Mouse (Mus musculus): ENCODE data around the gene Rsrc1. TPM values are rescaled to one million over a fixed set of nuclear protein-coding genes. Genes with fewer than 3 reads are reported as not detected.

Rsrc1 gene
- polyA plus RNA-seq, 1 experiment = 36.8 TPM

DNA sequence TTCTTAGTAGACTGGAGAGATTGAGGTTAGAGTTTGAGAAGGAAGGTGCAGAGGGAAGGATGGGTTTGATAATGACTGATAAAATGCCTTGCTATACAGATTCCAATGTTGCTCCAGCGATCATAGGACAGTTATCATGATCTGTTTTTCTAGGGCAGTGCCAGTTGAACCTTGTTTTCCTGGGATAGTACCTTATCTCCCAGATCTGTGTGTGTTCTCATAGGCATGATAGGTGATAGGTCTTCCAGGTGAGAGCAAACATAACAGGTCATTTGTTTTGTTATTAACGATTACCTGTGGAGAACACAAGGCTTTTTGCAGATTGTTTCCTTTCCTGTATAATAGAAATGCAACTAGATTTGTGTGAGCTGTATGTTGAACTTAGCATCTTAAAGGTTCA is 94.3 kb downstream of the Rsrc1 start:
- TF ChIP-seq POLR2A (IDR thresholded peaks at IDR 0.05; ENCODE audit: borderline replicate concordance, low read depth, low read length) (no peak), CTCF (IDR thresholded peaks at IDR 0.05; ENCODE audit: low read depth, low read length) (no peak)
- H3K4me3 ChIP-seq (ENCODE audit: insufficient read depth, low read length) = no peak overlapping the region
- H3K4me1 ChIP-seq (ENCODE audit: control insufficient read depth, insufficient read depth, low read length) = no peaks in the 10 kb centered on the region
- no peak overlapping the region for H3K27ac ChIP-seq (ENCODE audit: insufficient read depth, low read depth, low read length)

GRCm38 (mm10) chr3:67084742-67085141 is 103.6 kb downstream of the Rsrc1 start:
- Histone ChIP-seq H3K4me3 (ENCODE audit: insufficient read depth, low read length) (no peak overlapping the region), H3K27ac (ENCODE audit: insufficient read depth, low read depth, low read length) (no peak overlapping the region), H3K4me1 (ENCODE audit: control insufficient read depth, insufficient read depth, low read length) (no peaks in the 10 kb centered on the region)
- TF ChIP-seq CTCF (IDR thresholded peaks at IDR 0.05; ENCODE audit: low read depth, low read length) (no peak), POLR2A (IDR thresholded peaks at IDR 0.05; ENCODE audit: borderline replicate concordance, low read depth, low read length) (no peak)

DNA sequence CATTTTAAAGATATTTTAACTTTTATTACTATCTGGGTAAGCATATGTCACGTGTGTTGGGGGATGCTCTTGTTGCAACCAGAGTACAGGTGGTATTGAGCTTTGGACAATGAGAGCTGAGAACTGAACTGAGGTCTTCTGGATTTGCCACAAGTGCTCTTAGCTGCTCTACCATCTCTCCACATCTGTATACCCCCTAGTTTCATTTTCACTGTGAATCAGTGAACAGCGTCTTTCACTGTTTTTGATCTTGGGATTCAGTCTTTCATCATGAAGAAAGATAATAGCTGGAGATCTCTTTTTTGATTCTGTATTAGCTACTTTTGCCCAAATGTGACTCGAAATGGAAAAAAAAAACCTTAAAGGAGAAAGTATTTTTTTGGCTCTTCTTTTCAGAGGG is 127.2 kb downstream of the Rsrc1 start:
- TF ChIP-seq POLR2A (IDR thresholded peaks at IDR 0.05; ENCODE audit: borderline replicate concordance, low read depth, low read length) (no peak), CTCF (IDR thresholded peaks at IDR 0.05; ENCODE audit: low read depth, low read length) (no peak)
- Histone ChIP-seq H3K4me3 (ENCODE audit: insufficient read depth, low read length) (no peak overlapping the region), H3K4me1 (ENCODE audit: control insufficient read depth, insufficient read depth, low read length) (no peaks in the 10 kb centered on the region), H3K27ac (ENCODE audit: insufficient read depth, low read depth, low read length) (no peak overlapping the region)

DNA sequence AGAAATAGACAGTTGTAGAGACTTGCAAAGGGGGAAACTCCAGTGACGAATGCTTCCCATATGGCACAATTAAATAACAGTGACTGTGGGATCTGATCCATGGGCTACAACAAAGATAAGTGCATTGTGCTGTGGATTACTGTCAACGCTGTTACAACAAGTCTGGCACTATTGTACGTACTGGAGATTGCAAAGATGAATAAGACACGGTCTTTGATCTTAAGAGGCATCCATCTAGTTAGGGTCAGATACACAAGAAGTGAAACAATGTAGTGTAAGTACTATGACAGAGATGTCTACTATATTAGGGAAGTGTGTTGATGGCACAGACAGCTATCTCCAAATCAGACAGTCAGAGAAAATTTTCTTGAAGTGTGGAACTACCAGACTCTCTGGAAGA is 135.1 kb downstream of the Rsrc1 start:
- no peak overlapping the region for H3K27ac ChIP-seq (ENCODE audit: insufficient read depth, low read depth, low read length)
- TF ChIP-seq POLR2A (IDR thresholded peaks at IDR 0.05; ENCODE audit: borderline replicate concordance, low read depth, low read length) (no peak), CTCF (IDR thresholded peaks at IDR 0.05; ENCODE audit: low read depth, low read length) (no peak)
- no peak overlapping the region for H3K4me3 ChIP-seq (ENCODE audit: insufficient read depth, low read length)
- no peaks in the 10 kb centered on the region for H3K4me1 ChIP-seq (ENCODE audit: control insufficient read depth, insufficient read depth, low read length)

DNA sequence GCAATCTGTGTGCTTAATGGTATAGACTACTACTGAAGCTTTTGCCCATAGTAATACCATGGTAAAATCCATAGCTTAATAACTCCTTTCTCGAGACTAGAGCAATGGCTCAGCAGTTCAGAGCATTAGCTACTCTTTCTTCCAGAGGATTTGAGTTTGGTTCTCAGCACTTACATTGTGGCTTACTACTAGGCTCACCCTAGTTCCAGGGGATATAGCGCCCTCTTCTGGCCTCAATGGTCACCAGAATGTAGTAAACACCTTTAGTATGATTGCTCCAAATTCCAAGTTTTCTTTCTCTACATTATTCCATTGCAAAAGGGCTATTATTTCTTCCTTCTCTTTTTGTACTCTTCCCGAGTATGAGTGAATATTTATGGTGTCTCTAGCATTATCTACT is 151.3 kb downstream of the Rsrc1 start:
- TF ChIP-seq POLR2A (IDR thresholded peaks at IDR 0.05; ENCODE audit: borderline replicate concordance, low read depth, low read length) (no peak), CTCF (IDR thresholded peaks at IDR 0.05; ENCODE audit: low read depth, low read length) (no peak)
- H3K4me3 ChIP-seq (ENCODE audit: insufficient read depth, low read length) = no peak overlapping the region
- no peak overlapping the region for H3K27ac ChIP-seq (ENCODE audit: insufficient read depth, low read depth, low read length)
- no peaks in the 10 kb centered on the region for H3K4me1 ChIP-seq (ENCODE audit: control insufficient read depth, insufficient read depth, low read length)

DNA sequence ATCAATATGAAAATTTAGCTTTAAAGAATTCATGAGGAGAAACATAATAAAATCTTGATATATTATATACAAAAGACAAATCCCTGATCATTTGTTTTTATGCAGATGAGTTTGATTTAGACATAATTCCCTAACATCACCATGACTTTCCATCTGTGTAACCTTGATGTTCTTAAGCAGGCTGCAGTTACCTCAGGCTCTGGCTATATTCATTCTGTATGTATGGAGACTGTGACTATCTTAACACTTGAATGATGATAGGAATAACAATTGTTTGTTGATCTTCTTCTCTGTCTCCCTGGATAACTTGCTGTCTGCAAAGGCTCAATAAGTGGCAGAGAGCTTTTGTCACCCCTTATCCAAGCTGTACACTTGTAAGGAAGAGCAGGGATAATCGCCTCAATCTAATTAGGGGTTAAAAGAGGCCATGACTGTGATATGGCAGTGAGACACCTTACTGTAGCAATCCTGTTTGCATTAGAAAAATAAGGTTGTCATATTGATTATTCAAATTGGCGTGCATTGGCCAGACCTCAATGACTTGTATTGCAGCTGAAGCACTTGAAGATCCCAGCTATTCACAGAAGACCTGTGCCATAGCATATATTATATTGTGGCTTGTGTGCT is 154.7 kb downstream of the Rsrc1 start:
- Histone ChIP-seq H3K4me3 (ENCODE audit: insufficient read depth, low read length) (no peak overlapping the region), H3K4me1 (ENCODE audit: control insufficient read depth, insufficient read depth, low read length) (no peaks in the 10 kb centered on the region), H3K27ac (ENCODE audit: insufficient read depth, low read depth, low read length) (no peak overlapping the region)
- TF ChIP-seq POLR2A (IDR thresholded peaks at IDR 0.05; ENCODE audit: borderline replicate concordance, low read depth, low read length) (no peak), CTCF (IDR thresholded peaks at IDR 0.05; ENCODE audit: low read depth, low read length) (no peak)

DNA sequence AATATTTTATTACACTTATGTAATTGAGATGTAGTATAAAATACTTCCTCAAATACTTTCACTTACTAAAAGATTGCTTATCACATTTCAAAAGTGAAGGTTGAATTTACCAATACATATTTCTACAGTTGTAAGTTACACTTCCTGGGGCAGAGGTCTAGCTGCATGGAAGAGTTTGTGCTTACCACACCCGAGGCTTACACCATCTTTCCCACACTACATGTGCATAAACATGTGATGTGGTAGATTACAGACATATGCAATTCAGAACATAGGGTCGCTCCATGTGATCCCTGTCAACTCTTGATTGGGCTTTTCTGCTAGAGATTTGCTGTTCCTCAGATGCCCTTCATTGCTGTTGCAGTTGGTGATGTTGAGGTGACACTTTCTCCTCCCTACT is 163.8 kb downstream of the Rsrc1 start:
- TF ChIP-seq CTCF (IDR thresholded peaks at IDR 0.05; ENCODE audit: low read depth, low read length) = no peak
- no peak for TF ChIP-seq POLR2A (IDR thresholded peaks at IDR 0.05; ENCODE audit: borderline replicate concordance, low read depth, low read length)
- H3K27ac ChIP-seq (ENCODE audit: insufficient read depth, low read depth, low read length) = no peak overlapping the region
- H3K4me1 ChIP-seq (ENCODE audit: control insufficient read depth, insufficient read depth, low read length) = no peaks in the 10 kb centered on the region
- no peak overlapping the region for H3K4me3 ChIP-seq (ENCODE audit: insufficient read depth, low read length)

DNA sequence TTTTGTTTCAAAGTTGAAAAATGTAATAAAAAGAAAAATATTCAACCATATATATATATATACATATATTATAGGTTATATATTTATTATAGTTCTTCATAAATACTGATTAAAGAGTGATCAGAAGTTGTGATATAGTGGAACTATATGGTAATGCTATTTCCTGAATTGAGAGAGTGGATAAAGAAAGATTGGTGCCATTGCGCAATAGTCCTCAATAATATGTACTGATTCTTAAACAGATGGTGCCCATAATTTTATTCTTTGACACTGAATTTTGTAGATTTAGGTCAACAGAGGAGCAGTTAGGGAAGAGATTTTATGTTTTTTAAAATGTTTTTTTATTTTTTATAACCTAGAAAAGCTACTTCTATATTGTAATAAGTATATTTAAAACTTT is 165.1 kb downstream of the Rsrc1 start:
- Histone ChIP-seq H3K4me1 (ENCODE audit: control insufficient read depth, insufficient read depth, low read length) (no peaks in the 10 kb centered on the region), H3K27ac (ENCODE audit: insufficient read depth, low read depth, low read length) (no peak overlapping the region), H3K4me3 (ENCODE audit: insufficient read depth, low read length) (no peak overlapping the region)
- no peak for TF ChIP-seq POLR2A (IDR thresholded peaks at IDR 0.05; ENCODE audit: borderline replicate concordance, low read depth, low read length)
- no peak for TF ChIP-seq CTCF (IDR thresholded peaks at IDR 0.05; ENCODE audit: low read depth, low read length)

DNA sequence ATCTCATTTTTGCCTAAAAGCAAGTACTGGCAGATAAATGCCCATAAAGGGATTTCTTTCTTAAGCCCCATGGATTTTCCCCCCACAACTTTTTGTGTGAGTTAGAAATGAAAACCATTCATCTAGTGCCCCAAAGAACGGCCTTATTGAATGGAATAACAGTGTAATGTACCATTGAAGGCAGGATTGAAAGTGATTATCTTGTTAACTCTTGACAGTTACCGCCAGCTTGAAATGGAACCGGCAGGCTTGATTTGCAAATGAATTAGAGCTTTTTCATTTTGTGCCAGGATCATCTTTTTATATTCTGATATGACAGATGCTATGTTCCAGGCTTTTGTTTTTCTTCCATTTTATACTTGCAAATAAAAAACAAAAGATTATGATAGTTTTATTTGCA is 166.1 kb downstream of the Rsrc1 start:
- TF ChIP-seq CTCF (IDR thresholded peaks at IDR 0.05; ENCODE audit: low read depth, low read length) = no peak
- no peak for TF ChIP-seq POLR2A (IDR thresholded peaks at IDR 0.05; ENCODE audit: borderline replicate concordance, low read depth, low read length)
- Histone ChIP-seq H3K27ac (ENCODE audit: insufficient read depth, low read depth, low read length) (no peak overlapping the region), H3K4me3 (ENCODE audit: insufficient read depth, low read length) (no peak overlapping the region), H3K4me1 (ENCODE audit: control insufficient read depth, insufficient read depth, low read length) (no peaks in the 10 kb centered on the region)

DNA sequence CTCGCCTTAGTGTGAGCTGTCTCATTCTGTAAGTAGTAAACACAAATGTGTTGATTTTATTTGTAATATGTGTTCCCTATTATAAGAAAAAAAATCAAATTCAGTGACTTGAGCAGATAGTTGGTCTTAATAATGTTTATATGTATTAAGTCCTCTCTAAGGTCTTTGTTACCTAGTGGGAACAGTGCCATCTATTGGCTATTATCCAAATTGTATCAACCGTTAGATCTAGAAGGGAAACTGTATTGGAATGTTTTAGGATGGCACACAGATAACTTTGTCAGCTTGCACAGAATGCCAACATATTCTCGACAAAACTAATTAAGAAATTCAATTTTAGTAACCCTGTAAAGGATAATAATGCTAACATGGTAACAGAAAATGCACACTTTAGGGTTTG is 216.0 kb downstream of the Rsrc1 start:
- Histone ChIP-seq H3K4me1 (ENCODE audit: control insufficient read depth, insufficient read depth, low read length) (no peaks in the 10 kb centered on the region), H3K4me3 (ENCODE audit: insufficient read depth, low read length) (no peak overlapping the region), H3K27ac (ENCODE audit: insufficient read depth, low read depth, low read length) (no peak overlapping the region)
- TF ChIP-seq CTCF (IDR thresholded peaks at IDR 0.05; ENCODE audit: low read depth, low read length) (no peak), POLR2A (IDR thresholded peaks at IDR 0.05; ENCODE audit: borderline replicate concordance, low read depth, low read length) (no peak)

DNA sequence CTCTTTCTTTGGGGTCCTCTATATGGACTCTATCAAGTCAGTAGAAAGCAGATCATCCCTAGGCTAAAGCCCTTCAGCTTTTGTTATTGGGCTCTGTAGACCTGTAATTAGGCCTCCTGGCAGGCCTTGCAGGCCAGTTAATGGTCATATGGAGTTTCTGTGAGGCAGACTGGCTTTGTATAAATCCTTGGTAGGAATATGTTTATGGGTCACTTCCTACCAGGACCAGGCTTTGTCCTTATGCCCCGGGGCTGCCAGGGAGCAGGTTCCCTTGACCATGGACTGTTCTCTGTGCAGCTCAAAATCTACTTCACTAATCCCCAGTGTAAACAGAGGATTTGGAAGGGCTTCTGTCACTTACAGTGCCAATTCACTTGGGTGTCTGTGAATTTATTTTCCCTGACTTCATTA is 231.9 kb downstream of the Rsrc1 start:
- no peaks in the 10 kb centered on the region for H3K4me1 ChIP-seq (ENCODE audit: control insufficient read depth, insufficient read depth, low read length)
- TF ChIP-seq POLR2A (IDR thresholded peaks at IDR 0.05; ENCODE audit: borderline replicate concordance, low read depth, low read length) = no peak
- no peak for TF ChIP-seq CTCF (IDR thresholded peaks at IDR 0.05; ENCODE audit: low read depth, low read length)
- H3K4me3 ChIP-seq (ENCODE audit: insufficient read depth, low read length) = no peak overlapping the region
- no peak overlapping the region for H3K27ac ChIP-seq (ENCODE audit: insufficient read depth, low read depth, low read length)

Measured in bone marrow macrophage, adult 2 months (primary cell).